Mouse (Mus musculus) layer of hippocampus, adult 18-20 months (tissue): ENCODE results near the gene Odf2. TPM values are rescaled to one million over a fixed set of nuclear protein-coding genes. Genes with fewer than 3 reads are reported as not detected.
"Not testable (repeated sequence)": the region's sequence is repeated elsewhere in the genome, so short reads cannot be mapped to it uniquely, and the experiment has no call there.

ENCODE experiments used
- DNase-seq, 2 experiments: peaks; one replicate each; pipeline ENCODE4 v3.0.0; 2022; ENCODE audit warnings: low spot score in 2 of 2
- total RNA-seq, 2 experiments: library from RNA; stranded (reverse); gene quantifications; 2 replicates each; pipeline ENCODE4 v1.2.3; 2021

The Odf2 gene
- total RNA-seq, 2 experiments from 2014 or later = 87.0 to 88.7 TPM

DNA sequence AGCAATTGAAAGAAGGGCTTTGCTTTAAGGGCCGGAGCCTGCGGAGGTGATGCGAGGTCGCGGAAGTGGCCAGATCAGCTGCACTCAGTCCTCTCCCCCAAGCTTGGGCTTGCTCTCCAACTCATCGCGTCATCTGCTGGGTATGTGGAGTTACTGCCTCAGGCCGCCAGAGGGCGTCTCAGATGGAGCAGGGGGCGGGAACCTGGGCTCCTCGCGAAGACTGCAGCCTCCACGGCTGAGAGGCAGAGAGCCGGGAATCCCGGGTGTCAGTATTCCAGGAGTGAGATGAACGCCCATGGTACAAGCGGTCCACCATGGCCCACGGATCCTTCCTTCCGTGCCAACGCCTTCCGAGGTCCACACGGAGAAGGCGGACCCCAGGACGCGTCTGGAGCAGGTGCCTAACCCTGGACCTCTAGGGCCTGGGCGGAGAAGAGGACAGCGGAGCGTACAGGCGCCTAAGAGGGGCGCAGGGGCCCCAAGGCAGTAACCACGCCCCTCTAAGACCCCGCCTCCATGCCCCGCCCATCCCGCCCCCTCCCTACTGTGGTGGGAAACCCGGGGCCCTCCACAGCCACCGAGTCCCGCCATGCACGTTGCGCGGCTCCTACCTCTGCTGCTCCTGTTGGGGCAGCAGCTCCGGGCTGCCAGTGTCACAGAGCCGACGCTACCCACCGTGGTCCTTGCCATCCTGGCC lies 19.9 kb upstream of the Odf2 start, which contains the start of gene Cercam:
TSS of gene Cercam (plus strand) at position 216 of the 697 bp plus-strand sequence.
- DNase-seq = peak; percentile 70 to 80

DNA sequence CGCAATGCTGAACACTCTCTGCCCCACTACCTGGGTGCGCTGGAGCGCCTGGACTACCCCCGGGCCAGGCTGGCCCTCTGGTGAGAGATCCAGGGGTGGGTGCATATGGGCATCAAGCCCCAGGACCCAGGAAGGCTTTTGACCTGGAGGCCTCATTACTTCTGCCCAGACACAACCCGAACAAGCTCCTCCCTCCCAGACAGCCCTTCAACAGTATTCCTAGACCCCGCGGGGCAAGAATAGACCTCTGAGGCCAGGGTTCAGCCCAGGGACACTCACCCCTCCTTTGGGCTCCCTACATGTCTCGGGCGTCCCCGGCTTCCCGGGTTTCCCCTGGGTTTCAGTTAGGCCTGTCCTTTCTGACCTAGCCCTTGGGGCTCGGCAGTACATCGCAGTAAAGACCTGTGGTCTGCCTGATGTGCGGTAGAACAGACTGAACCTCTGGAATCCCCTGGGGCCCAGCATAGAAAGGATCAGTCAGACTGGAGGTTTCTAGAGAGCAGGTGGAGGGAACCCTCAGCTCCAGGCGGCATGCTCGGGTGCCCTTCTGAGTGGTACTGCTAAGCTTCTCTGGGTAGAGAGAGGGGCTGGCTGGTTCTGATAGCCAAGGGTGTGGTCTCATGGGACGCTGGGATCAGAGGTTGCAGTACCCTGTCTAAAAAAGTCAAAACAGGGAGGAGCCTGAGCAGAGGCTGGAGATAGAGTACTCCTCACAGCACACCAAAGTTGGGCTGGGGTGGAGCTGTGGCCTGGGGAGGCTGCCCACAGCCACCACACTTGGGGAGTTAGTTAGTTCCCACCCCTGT lies 19.2 kb upstream of the Odf2 start:
- no peak for DNase-seq

DNA sequence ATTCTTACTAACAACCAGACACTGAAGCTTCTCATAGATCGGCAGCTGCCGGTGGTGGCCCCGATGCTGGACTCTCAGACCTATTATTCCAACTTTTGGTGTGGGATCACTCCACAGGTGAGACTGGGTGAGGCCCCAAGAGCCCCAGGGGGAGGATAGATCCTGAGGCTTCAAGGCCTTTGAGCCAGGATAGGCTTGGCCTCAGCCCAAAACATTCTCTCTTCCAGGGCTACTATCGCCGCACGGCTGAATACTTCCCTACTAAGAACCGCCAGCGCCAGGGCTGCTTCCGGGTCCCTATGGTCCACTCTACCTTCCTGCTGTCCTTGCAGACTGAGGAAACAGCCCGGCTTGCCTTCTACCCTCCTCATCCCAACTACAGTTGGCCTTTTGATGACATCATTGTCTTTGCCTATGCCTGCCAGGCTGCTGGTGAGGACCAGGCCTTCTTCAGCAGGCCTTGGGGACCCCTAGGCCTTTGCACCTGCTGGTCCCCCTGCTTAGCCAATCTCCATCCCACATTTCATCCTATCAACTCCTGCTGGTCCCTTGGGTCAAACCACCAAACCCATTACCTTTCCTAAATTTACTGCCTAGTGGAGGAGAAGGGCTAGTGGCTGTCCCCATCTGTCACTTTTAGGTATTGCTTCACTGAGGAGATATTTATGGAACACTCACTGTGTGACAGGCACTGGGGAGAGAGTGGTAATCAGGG lies 16.3 kb upstream of the Odf2 start:
- no peak for DNase-seq

- DNase-seq = no peak
Observed at GRCm38 (mm10) chr2:29873801-29874200, 15.2 kb upstream of the Odf2 start.

GRCm38 (mm10) chr2:29878061-29878460 lies 11.0 kb upstream of the Odf2 start:
- DNase-seq = no peak

DNA sequence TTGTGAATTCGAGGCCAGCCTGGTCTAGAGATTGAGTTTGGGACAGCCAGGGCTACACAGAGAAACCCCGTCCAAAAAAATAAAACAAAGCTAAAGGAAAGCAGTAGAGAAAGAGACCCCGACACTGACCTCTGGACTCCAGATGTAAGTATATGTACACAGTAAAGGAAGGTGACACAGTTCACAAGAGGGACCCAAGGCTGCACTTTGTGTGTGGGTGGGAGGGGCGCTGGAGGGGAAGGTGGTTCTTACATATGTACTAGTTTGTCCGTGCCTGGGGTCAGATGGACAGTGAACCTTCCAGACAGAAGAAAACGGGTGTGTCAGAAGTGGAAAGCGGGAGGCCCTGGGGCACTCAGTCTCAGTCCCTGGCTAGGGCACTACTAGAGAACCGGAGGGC lies 9.8 kb upstream of the Odf2 start:
- DNase-seq = no peak

GRCm38 (mm10) chr2:29879964-29880830 lies 8.8 kb upstream of the Odf2 start:
- DNase-seq = peak in 1 of 2 experiments; percentile 65

DNA sequence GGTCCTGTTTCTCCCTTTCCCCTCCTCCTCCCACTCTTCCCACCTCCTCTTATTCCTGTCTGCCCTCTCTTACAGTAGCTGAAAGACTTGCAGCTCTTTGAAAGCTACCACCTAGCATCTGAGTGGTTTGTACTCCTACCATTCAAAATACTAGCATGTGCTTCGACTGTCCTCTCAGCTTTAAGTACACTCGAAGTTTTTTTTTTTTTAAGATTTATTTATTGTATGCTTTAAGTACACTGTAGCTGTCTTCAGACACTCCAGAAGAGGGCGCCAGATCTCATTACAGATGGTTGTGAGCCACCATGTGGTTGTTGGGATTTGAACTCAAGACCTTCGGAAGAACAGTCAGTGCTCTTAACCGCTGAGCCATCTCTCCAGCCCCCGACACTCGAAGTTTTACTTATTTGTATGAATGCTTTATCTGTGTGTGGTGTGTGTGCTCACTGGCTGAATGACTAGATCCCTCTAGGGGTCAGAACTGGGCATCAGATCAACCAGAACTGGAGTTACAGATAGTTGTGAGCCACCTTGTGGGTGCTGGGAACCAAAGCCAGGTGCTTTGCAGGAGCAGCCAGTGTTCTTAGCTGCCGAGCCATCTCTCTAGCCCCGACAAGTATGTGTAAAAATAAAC lies 2.2 kb upstream of the Odf2 start:
- DNase-seq = not testable (repeated sequence)

GRCm38 (mm10) chr2:29889991-29890833 lies 1.2 kb downstream of the Odf2 start:
- peak; percentile 80 to 87 for DNase-seq

DNA sequence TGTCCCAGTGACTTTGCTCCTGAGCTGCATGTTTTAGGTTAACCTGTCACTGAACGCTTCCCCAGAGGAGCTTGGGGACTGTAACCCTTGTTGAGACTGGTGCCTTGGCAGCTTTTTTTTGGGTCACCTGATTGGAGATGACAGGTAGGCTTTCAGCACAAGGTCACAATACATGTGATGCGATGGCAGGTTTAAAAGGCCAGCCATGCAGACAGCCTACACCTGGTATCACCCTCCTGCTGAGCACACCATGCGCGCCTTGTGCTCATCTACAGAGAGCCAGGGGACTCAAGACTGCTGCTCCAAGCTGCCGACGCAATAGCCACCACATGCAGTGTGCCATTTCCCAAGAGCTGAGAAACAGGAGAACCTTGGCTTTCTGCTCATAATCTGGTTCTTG lies 2.8 kb downstream of the Odf2 start:
- no peak for DNase-seq

DNA sequence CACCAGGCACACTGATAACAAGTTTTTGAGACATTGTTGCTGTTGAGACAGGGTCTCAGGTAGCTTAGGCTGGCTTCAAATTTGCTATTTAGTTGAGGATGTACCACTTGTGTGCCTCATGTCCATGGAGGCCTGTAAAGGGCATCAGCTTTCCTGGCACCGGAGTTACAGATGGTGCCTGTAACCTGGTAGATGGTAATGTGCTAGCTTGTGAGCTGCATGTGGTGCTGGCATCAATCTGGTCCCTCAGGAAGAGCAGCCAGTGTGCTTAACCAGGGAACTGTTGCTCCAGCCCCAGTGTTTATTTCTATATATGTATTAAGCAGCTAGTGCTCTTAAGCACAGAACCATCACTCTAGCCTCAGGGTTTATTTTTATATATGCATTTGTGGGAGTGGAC lies 7.0 kb downstream of the Odf2 start:
- no peak for DNase-seq

GRCm38 (mm10) chr2:29897366-29897765 lies 8.3 kb downstream of the Odf2 start:
- DNase-seq = no peak

GRCm38 (mm10) chr2:29898081-29898480 lies 9.1 kb downstream of the Odf2 start:
- DNase-seq = no peak

GRCm38 (mm10) chr2:29902194-29902593 lies 13.2 kb downstream of the Odf2 start:
- DNase-seq = no peak

- not testable (repeated sequence) for DNase-seq
Observed at GRCm38 (mm10) chr2:29908171-29908570, 19.1 kb downstream of the Odf2 start.

DNA sequence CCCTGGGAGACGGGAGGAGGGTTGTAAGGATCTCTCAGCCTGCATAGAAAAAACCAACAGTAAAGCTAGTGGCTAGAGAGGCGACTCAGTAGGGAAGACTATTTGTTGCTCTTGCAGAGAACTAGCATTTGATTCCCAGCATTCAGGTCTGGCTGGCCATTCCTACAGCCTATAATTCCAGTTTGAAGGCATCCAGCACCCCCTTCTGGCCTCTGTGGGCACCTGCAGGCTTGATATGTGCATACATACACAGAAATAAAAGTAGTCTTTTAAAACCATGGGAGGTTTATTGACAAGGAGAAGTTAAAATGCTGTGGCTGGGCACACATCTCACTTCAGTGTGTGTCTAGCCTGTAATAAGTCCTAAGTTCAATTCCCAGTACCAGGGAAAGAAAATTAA lies 21.0 kb downstream of the Odf2 start:
- DNase-seq = no peak

DNA sequence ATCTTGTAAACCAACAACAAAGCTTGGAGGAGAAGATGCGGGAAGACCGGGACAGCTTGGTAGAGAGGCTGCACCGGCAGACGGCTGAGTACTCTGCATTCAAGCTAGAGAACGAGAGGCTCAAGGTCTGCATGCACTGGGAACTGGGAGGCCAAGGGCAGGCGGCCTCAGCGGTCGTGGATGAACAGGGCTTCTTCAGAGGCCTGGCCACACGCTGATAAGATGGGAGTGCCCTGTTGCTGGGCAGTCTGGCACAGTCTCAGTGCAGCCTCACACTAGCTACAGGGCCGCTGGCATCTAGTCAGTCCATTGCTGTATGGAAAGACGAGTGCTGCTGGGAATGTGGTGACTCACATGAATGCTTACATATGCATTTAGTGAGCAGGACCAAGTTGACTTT lies 28.6 kb downstream of the Odf2 start:
- no peak for DNase-seq

GRCm38 (mm10) chr2:29922011-29922410 lies 33.0 kb downstream of the Odf2 start:
- DNase-seq = peak in 1 of 2 experiments; percentile 21

DNA sequence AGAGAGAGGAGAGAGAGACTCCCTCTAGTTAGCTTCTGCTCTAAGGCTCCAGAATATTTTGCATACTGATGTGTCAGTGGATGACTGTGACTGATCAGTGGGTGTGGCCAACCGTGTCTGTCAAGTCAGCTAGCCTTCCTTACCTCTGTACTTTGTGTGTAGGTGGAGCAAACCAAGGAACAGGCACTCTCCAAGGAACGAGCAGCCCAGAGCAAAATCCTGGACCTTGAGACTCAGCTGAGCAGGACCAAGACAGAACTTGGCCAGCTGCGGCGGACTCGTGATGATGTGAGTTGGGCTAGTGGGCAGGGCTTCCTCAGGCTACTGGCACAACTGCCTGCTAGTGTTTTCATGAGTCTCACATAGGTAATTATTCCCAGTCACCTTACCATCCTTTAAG lies 37.5 kb downstream of the Odf2 start:
- DNase-seq = no peak
